Mouse (Mus musculus) ES-E14 (cell line): Measurements from ENCODE around the gene ccdc198.

Experiments
- CHD2 ChIP-seq: IDR thresholded peaks from 2 replicates; pipeline ENCODE4 v1.6.1; 2014; ENCODE audit warnings: mild to moderate bottlenecking, low read depth, low read length, inconsistent platforms
- HCFC1 ChIP-seq: IDR thresholded peaks from 2 replicates; pipeline ENCODE4 v1.6.1; 2012; ENCODE audit warnings: low read length, inconsistent platforms, borderline replicate concordance; ENCODE audit not compliant: insufficient read depth
- ZC3H11A ChIP-seq: IDR thresholded peaks from 2 replicates; pipeline ENCODE4 v1.6.1; 2012; ENCODE audit warnings: low read depth, mild to moderate bottlenecking, inconsistent platforms, low read length, borderline replicate concordance
- ZNF384 ChIP-seq: IDR thresholded peaks from 2 replicates; pipeline ENCODE4 v1.6.1; 2012; ENCODE audit warnings: low read depth, low read length, inconsistent platforms

GRCm38 (mm10) chr14:49231845-49232244 lies 13.4 kb downstream of the ccdc198 start:
- TF ChIP-seq CHD2 (no peak), ZC3H11A (no peak), HCFC1 (no peak), ZNF384 (no peak)
